Mouse (Mus musculus) olfactory bulb, adult 2 months (tissue): ENCODE measurements around the gene Ascc1. TPM values are rescaled to one million over a fixed set of nuclear protein-coding genes. Genes with fewer than 3 reads are reported as not detected.
A peak's percentile ranks its signal among the peaks of the same experiment; 100 is the strongest.

Experiments used
- H3K27ac ChIP-seq: fragments of 200-500 bp; 2 replicates; pipeline ENCODE4 v1.5.1; 2012; ENCODE audit warnings: low read depth, low read length; ENCODE audit not compliant: insufficient read depth
- H3K4me1 ChIP-seq: fragments of 200-500 bp; 2 replicates; pipeline ENCODE4 v1.6.1; 2012; ENCODE audit warnings: low read length; ENCODE audit not compliant: control insufficient read depth, insufficient read depth
- H3K4me3 ChIP-seq: fragments of 200-500 bp; 2 replicates; pipeline ENCODE4 v1.5.1; 2012; ENCODE audit warnings: mild to moderate bottlenecking, low read depth, low read length, moderate library complexity; ENCODE audit not compliant: insufficient read depth
- CTCF ChIP-seq: fragments of 200-500 bp; IDR thresholded peaks from 2 replicates; pipeline ENCODE4 v1.5.1; 2012; ENCODE audit warnings: low read depth, mild to moderate bottlenecking, low read length, moderate library complexity; ENCODE audit not compliant: insufficient read depth
- POLR2A ChIP-seq: fragments of 200-500 bp; IDR thresholded peaks from 2 replicates; pipeline ENCODE4 v1.6.1; 2012; ENCODE audit warnings: mild to moderate bottlenecking, low read depth, low read length, moderate library complexity; ENCODE audit not compliant: insufficient read depth
- WGBS: fragments of 180-500 bp; shearing (Covaris S2); methylation state at CpG from one replicate; pipeline ENCODE4 v1.1.7; 2018; 5-methylcytosine and 5-hydroxymethylcytosine counted together
- polyA plus RNA-seq: library from polyadenylated mRNA; stranded (reverse); fragments of >200 nt; gene quantifications from 2 replicates; pipeline ENCODE4 v1.2.4, GENCODE M21; 2012; ENCODE audit warnings: low replicate concordance; ENCODE audit not compliant: missing spikeins, insufficient read depth, insufficient read length

Ascc1 gene
- polyA plus RNA-seq, 1 experiment, result not detected

GRCm38 (mm10) chr10:60002203-60002602 is 402 bp upstream of the Ascc1 start:
- H3K4me1 ChIP-seq, result peaks cover 13% of the 10 kb centered on the region
- peak overlapping the region; percentile 100; the same call in 1 of the 2 replicates for H3K27ac ChIP-seq
- 1% methylated on average over 12 of the region's 12 CpGs for WGBS
- H3K4me3 ChIP-seq, result peak overlapping the region; percentile 91
- no peak for TF ChIP-seq CTCF
- no peak for TF ChIP-seq POLR2A

- WGBS, result under 1% methylated on average over 21 of the region's 21 CpGs
- Histone ChIP-seq H3K27ac (peak overlapping the region; percentile 99), H3K4me1 (peaks cover 13% of the 10 kb centered on the region), H3K4me3 (peak overlapping the region; percentile 55)
- 0 out of 2 replicates have a peak, but pooled peaks have one; percentile 3 for TF ChIP-seq POLR2A
- 0 out of 2 replicates have a peak, but pooled peaks have one; percentile 13 for TF ChIP-seq CTCF
Measured at GRCm38 (mm10) chr10:60003213-60003752, 678 bp downstream of the Ascc1 start.

- 59% methylated on average over 9 of the region's 9 CpGs for WGBS
- peak overlapping the region; percentile 55 for H3K4me3 ChIP-seq
- peak overlapping the region; percentile 99 for H3K27ac ChIP-seq
- H3K4me1 ChIP-seq, result peaks cover 13% of the 10 kb centered on the region
- no peak for TF ChIP-seq CTCF
- no peak for TF ChIP-seq POLR2A
Measured at GRCm38 (mm10) chr10:60003847-60004246, 1.2 kb downstream of the Ascc1 start.

- H3K4me3 ChIP-seq, result no peak overlapping the region
- H3K27ac ChIP-seq, result no peak overlapping the region
- peaks cover 13% of the 10 kb centered on the region for H3K4me1 ChIP-seq
- TF ChIP-seq CTCF, result no peak
- no peak for TF ChIP-seq POLR2A
- WGBS, result 69% methylated on average over 2 of the region's 2 CpGs
Measured at GRCm38 (mm10) chr10:60005264-60005663, 2.7 kb downstream of the Ascc1 start.

- Histone ChIP-seq H3K4me1 (no peaks in the 10 kb centered on the region), H3K4me3 (no peak overlapping the region), H3K27ac (no peak overlapping the region)
- WGBS, result 79% methylated on average over 3 of the region's 3 CpGs
- no peak for TF ChIP-seq CTCF
- no peak for TF ChIP-seq POLR2A
Measured at GRCm38 (mm10) chr10:60009115-60009514, 6.5 kb downstream of the Ascc1 start.

- H3K27ac ChIP-seq, result no peak overlapping the region
- WGBS, result 90% methylated on average over 6 of the region's 6 CpGs
Measured at GRCm38 (mm10) chr10:60016223-60016622, 13.6 kb downstream of the Ascc1 start.

GRCm38 (mm10) chr10:60019299-60019698 is 16.7 kb downstream of the Ascc1 start:
- no peaks in the 10 kb centered on the region for H3K4me1 ChIP-seq
- WGBS, result 93% methylated on average over 2 of the region's 2 CpGs
- no peak overlapping the region for H3K27ac ChIP-seq
- no peak for TF ChIP-seq POLR2A
- TF ChIP-seq CTCF, result no peak
- no peak overlapping the region for H3K4me3 ChIP-seq

More at GRCm38 (mm10) chr10:60016223-60016622, 13.6 kb downstream of the Ascc1 start:
- Histone ChIP-seq H3K4me1 (no peaks in the 10 kb centered on the region), H3K4me3 (no peak overlapping the region)
- TF ChIP-seq CTCF, result no peak
- TF ChIP-seq POLR2A, result no peak

GRCm38 (mm10) chr10:60023751-60024150 is 21.1 kb downstream of the Ascc1 start:
- Histone ChIP-seq H3K27ac (no peak overlapping the region), H3K4me3 (no peak overlapping the region), H3K4me1 (peaks cover 16% of the 10 kb centered on the region)
- 90% methylated on average over 1 of the region's 1 CpGs for WGBS
- TF ChIP-seq CTCF (no peak), POLR2A (no peak)

GRCm38 (mm10) chr10:60026759-60027395 is 24.3 kb downstream of the Ascc1 start:
- peak overlapping the region; percentile 27 for H3K27ac ChIP-seq
- peaks cover 24% of the 10 kb centered on the region for H3K4me1 ChIP-seq
- TF ChIP-seq POLR2A, result no peak
- no peak for TF ChIP-seq CTCF
- WGBS, result 38% methylated on average over 13 of the region's 13 CpGs
- no peak overlapping the region for H3K4me3 ChIP-seq
